Mouse (Mus musculus) left cerebral cortex, adult 8-10 months (tissue): ENCODE measurements around the gene Ifnar2. TPM values are rescaled to one million over a fixed set of nuclear protein-coding genes. Genes with fewer than 3 reads are reported as not detected.

Source experiments
- DNase-seq, 2 experiments: peaks; one replicate each; pipeline ENCODE4 v3.0.0; 2022; ENCODE audit warnings: low spot score in 2 of 2
- total RNA-seq, 4 experiments: library from RNA; stranded (reverse); gene quantifications; 2 replicates each; pipeline ENCODE4 v1.2.4; 2022

The Ifnar2 gene
- total RNA-seq, 4 experiments from 2014 or later: 20.8 to 40.4 (median 27.7) TPM

DNA sequence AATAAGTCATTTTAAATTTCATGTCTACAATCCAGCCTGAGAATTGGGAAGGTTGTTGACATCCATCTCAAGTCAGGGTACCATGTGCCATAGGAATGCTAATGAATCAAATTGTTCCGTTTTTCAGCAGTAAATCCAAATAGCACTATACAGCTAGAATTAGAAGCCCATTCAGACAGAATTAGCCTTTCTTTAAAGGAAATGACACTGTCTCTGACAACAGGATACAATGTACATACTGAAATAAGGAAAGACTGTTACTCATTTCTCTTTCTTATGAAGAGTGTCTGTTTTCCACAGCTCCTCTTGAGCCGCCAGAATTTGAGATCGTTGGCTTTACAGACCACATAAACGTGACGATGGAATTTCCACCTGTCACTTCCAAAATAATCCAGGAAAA is 18.8 kb downstream of the Ifnar2 start, which contains the start of gene Gm21970:
Gm21970 (plus strand) TSS at position 301 of the 400 bp plus-strand sequence.
- no peak for DNase-seq

DNA sequence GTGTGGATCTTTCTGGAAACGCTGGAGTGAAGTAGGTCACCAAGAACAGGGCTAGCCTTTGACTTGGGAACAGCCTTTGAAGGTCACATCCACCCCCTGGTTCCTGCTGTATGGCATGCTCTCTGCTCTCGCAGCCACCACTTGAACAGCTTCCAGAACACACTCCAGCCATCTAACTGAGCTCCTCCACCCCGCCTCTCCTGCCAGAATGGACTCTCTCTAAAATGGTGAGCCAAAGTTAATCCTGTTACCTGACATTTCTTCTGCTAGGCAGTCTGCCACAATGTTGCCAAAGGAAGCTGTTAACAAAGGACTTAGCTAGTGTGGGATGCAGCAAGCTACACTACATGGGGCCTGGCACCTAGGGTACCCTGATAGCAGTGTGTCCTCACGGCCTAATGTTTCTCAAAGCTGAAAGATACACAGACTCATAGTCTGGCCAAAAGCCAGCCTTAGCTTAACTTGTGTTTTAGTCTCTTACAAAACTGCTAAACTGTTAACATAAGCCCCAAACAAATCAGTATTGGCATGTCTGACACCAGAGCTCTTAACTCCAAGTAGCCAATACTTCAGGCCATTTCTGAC is 22.3 kb downstream of the Ifnar2 start:
- no peak for DNase-seq

DNA sequence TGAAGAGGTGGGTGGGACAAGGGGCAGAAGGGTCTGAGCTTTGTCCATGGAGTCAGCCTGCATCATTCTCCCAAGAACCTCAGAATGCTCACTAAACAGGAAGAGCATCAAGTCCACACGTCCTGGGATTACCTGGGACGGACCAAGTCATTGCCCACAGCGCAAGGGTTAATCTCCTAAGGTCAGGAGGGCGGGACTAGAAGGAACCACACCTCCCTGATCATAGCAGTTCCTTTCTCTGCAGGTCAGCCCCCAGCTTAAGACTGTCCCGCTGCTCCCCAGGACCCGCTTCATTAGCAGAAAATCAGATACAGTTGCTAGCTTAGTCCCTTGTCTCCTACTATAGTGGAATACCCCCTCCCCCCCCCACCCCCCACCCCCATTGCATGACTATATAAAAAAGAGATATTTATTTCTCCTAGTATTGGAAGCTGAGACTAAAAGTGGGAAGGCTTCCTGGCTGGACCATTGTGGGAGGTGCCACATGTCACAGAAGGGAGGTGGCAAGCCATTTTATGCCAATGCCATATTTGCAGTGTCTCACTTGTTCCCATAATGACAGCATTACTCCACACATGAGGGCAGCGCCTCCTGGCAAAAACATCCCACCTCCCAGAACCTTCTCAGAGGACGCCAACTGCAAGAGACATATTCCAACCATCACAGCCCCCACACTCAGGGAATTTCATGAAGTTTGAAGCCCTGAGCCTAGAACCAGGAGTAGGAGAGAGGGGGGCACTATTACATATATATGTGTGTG is 23.2 kb downstream of the Ifnar2 start:
- no peak for DNase-seq

DNA sequence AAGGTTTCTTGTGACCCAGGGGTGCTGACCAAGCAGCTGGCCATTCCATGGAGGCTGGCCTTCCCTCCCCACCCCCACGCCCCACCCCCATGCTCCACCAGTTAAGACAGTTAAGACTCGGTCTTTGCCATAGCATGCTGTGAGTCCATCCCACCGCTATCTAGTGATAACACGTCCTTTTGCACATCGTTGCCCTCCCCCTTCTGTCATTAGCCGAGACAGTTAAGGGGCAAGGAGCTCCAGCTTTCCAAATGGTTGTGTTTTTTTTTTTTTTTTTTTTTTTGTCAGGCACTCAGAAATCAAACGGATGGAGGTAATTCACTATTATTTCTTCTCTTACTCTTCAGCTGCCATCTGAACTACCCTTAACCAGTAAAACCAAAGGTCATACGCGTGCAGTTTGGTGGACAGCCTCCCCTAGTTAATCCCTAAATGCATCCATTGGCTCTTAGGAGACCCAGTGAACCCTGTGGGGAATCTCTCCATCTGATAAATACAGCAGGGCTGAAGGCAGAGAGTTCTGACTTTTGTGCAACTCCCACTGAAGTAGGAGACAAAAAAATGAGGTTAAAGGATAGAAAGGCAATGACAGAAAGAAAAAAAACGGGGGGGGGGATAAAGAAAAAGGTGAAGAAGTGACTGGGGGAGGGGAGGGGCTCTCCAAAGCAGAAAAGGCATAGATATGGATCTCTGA is 24.4 kb downstream of the Ifnar2 start:
- no peak for DNase-seq

DNA sequence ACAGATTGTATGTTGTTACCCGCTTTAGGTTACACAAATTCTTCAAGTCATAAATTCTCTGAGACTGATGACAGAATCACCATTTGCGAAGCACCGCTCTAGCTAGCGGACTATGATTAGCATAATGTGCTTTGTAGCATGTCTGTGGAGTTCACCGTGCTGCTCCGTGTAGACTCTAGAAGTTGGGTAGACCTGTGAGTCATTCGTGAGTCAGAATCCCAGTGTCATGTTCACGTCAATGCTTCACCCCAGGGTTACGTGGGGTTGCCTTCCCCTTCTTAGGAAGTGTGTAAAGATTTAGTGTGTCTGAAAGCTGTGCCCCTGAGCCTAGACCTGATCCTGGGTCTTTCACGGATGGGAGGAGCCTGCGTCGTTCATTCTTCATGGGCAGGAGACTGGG is 25.4 kb downstream of the Ifnar2 start:
- DNase-seq: no peak

DNA sequence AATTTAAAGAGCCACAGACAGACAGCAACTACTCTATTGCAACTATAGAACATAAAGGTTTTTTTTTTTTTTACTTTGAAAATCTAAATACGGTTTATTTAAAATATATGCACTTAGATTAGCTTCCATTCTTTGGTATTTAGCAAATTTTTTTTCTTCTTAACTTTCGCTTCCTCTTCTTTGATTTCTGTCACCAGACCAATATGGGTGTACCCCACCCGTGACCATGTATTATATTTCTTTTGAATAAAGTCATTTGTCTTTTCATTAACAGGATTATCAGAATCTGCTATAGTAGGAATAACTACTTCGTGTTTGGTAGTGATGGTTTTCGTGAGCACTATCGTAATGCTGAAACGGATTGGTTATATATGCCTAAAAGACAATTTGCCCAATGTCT is 26.4 kb downstream of the Ifnar2 start:
- DNase-seq: no peak

DNA sequence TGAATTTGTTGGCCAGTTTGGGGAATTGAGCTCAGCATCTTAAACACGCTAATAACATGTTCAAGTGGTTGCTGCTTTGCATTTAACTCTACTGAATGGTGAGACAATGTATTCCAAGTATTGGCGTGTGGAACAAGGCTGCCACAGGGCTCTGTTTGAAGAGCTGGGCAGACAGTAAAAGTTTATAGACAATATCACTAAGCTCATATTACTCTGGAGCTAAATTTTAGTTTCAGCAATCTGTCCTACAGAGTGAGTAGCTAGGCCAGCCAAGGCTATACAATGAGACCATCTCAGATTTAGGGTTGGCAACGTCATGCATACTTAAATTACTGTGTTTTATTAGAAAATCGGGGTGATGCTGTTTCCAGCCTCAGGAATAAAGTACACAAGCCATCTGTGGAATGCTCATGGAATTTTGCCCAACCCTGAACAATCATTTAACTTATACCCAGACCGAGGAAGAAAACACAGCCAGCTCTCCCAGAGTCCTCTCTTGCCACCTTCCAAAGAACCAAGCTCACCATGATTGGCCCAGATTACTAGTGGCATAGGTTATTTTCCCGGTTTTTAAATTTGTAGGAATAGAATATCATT is 29.1 kb downstream of the Ifnar2 start:
- DNase-seq: no peak

DNA sequence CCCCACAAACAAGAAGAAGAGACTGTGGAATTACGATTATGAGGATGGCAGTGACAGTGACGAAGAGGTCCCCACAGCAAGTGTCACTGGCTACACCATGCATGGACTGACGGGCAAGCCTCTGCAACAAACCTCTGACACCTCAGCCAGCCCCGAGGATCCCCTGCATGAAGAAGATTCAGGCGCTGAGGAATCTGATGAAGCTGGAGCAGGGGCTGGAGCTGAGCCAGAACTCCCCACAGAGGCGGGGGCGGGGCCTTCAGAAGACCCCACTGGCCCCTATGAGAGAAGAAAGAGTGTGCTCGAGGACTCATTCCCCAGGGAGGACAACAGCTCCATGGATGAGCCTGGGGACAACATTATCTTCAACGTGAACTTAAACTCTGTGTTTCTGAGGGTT is 31.2 kb downstream of the Ifnar2 start:
- DNase-seq: no peak

DNA sequence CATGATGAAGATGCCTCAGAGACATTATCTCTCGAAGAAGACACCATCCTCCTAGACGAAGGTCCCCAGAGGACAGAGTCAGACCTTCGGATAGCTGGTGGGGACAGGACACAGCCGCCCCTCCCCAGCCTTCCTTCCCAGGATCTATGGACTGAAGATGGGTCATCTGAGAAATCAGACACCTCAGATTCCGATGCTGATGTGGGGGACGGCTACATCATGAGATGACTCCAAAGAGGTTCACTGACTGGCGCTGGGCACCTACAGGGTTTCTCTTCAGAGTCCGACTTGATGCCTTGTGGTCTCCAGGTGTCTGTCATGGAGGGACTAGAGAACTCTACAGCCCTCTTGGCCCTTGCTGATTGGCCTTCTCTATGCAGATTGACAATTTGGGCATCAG is 31.6 kb downstream of the Ifnar2 start:
- no peak for DNase-seq

DNA sequence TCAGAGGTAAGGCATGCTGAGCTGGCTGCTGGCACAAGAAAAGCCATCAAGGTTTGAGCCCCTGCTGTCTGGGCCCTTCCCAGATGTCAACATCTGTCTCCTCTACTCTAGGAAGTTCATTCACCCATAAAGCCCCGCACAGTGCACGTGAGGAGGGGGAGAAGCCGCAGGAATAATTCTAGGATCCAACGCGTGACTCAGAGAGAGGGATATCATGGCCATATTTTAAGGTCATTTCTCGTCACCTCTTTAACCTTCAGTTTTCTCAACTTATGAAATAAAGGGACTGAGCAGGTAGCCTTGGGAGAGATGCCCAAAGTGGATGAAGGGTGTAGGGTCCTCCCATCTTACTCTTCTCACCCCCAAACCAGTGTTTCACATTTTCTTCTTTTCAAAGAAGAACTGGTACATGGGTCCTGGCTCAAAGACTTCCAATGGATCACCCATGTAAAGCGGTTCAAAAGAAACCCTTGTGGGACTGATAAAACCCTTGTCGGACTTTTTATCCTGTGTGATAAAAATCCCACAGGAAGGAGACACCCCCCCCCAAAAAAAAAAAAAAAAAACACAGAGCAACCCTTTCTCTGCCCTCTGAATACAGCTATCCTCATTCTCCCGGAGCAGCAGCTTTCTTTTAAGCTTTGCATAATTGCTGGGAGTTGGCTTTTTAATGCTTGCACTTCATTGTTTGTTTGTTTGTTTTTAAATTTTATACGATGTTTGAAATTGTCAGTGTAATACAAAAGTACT is 32.4 kb downstream of the Ifnar2 start:
- DNase-seq: no peak

DNA sequence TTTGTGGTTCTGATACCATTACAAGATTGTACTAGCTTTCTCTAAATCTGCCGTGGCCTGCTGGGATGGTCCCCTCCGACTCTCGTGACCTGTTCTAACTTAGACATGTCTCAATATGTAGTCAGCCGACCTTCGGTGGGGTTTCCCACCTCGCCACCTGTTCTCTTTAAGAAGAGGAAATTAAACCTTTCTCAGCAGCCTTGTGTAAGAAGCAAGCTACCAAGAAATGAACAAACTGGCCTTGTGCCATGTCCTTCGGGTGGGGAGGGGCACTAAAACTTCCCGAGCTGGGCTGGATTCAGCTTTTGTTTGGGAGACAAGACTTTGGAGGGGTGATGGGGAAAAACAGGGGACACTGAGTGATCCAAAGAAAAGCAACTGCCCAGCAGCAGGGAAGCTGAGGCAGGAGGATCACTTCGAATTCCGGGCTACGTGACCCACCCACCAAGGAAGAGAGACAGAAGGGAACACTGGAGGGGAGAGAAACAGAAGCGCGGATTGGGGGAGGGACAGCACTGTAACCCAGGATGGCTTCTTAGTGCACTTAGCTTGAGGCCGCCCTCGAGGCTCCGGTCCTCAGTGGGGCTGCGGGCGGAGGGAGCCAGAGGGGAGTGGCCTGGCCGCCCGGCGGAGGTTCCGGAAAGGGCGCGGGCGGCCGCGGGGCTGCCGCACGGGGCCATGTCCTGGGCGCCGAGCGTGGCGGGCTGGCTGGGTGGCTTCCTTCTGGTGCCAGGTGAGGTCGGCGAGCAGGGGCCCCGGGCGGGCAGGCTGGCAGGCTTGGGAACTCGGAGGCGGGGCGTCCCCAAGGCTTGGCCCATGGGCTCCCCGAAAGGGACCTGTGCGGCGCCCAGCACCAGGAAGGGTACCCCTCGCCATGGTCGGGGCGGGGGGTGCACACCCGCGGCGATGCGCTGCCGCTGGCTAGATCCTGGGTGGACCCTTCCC is 33.3 kb downstream of the Ifnar2 start, which contains the start of gene Il10rb:
Il10rb (plus strand) TSS at position 525 of the 945 bp plus-strand sequence.
- peak in 1 of 2 experiments; percentile 23 for DNase-seq

DNA sequence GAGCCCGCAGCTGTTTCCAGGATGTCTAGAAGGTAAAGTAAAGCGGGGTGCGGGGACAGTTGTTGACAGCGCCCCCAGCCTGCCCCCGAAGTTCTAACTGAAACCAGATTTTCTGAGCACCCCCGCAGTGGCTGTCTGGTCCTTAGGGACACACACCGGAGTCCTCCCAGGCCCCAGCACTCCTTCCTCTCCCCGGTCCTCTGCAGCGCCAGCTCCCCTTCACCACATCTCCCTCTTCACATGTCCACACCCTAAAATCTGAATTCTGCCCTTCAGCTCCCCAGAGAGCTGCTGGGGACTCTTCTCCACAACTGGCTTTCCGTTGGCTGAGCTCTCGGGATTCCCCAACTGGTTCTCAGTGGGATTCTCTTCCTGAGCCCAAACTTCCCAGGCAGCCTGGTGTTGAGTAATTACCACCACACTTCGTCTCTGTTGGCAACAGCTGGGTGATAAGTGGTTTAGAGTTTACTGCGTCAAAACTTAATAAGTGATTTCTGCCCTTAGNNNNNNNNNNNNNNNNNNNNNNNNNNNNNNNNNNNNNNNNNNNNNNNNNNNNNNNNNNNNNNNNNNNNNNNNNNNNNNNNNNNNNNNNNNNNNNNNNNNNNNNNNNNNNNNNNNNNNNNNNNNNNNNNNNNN is 34.1 kb downstream of the Ifnar2 start:
- no peak for DNase-seq

DNA sequence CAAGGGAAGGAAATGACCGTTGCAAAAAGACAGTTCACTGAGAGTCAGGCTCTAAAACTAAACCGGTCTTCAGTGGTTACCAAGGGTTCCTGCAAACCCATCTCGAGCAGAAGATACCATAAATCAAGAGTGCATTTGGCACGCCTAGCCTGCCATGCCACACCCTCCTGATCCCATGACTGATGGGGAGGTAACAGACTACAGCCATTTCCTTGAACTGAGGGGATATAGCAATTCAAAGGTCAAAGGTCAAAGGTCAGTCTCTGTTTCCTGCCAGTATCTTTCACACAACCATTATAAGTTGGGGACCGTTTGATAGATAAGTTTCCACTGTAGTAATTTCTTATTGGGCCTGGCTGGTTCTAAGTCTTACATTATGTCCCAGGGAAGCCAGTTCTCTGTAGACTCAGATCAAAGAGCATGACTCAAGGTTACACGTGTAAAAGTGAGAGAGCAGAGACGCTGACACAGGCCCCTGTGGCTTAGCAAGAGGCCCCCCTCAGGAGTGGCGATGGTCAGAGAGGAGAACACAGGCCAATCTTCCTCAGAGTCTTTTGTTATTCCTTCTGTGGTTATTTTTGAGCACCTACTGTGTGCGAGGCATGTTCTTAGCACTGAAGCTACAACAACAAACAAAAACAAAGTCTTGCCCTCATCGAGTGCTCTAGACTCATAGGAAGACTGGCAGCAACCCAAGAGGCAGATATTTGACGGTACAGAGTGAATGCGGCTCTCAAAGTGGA is 40.7 kb downstream of the Ifnar2 start:
- no peak for DNase-seq

DNA sequence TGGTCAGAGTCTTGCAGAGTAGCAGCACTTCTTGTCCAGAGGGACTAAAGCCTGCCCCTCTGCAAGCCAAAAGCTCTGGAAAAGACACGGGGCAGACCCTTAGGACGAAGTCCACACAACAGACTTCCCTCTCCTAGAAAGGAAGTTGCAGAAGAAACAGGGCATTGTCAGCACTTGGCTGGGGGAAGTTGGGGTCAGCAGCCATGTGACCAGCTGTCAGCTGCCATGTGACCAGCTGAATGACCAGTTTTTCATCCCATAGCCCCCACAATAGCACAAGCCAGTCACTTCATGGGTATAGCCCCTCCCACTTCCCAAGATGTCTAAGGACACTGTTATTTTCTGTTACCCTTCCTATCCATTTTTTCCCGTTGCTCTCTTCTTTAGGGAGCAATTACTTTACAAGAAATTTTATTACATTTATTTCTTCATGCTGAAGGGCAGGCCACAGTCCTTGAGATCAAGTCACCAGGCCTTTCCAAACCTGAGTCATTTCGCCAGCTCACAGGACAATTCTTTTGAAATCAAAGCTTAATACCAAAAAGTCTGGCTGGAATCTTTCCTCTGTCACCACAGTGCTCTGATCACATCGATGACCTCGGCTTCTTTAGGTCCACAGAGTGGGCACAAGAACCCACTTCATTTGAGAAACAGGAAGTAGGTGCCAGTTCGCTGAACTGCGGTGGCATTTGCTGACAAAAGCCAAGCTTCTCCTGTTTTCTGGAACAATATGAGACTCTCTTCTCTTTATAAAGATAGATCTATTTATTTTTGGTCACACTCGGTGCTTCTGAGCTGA is 43.0 kb downstream of the Ifnar2 start:
- no peak for DNase-seq

DNA sequence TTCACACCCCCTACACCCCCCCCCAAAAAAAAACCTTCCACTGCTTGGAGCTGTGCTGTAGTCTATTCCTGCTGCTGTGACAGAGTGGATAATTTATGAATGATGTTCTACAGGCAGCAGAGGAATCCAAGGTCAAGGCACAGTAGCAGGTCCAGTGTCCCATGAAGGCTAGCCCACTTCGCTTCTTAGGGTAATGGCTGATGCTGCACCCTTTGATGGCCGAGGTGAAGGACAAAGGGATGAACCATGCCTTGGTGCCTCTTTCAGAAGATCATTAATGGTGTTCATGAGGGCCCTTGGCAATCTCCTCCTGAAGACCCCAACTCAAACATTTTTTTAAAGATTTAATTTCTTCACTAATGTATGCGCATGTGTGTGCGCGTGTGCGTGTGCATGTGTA is 43.8 kb downstream of the Ifnar2 start:
- no peak for DNase-seq

DNA sequence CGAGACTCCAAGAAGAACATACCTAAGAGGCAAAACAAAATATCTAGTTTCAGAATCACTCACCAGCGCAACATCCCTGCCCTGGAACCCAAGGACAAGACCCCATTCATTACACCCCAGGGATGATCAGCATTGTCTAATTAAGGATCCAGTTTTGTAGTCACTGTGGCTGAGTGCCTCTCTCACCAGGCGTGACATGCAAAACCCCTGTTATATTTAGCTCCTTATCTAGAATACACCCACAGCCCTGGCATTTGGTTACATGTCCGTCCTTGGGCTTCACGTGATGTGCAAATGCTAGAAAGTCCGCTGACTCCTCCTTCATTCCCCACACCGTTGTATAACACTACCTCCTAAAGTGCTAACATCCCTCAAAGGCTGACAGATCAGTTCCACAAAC is 44.4 kb downstream of the Ifnar2 start:
- no peak for DNase-seq

DNA sequence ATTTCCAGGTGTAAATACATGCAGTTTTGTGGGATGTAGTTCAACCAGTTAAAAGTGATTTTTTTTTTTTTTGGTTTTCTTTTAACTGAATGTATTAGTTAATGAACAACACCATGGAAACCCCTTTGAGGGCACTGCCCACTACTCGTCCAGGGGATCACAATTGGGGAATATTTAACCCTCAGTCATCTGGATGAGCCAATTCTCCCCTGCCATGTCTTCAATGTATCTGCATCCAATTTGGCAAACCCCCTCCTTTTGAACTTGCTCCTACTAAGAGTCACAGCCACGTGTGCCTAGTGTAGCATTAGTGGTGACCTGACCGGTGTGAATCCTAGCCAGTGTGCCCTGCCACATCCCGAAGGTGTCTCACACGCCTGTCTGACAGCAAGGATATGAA is 45.9 kb downstream of the Ifnar2 start:
- DNase-seq: no peak

DNA sequence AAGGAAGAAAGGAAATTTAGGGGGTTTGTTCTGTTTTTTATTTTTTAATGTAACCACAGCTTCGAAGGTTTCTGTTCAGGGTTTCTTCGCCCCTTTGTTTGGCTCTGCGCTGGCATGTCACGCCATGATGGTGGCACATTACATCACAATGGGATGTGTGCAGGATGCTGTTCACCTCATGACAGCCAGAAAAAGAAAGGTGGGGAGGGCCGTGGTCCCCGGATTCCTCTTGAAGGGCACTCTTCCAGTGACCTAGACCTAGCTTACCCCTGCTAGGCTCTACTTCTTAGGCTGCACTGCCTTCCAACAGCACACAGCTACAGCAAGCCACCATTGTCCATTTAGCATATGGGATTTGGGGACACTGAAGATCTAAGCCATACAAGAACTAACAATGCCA is 53.2 kb downstream of the Ifnar2 start:
- no peak for DNase-seq
